Mouse (Mus musculus) B cell, adult (primary cell): Measurements from ENCODE around the gene Olfr661. TPM values are rescaled to one million over a fixed set of nuclear protein-coding genes. Genes with fewer than 3 reads are reported as not detected.

Source experiments
- total RNA-seq: library from RNA; stranded (reverse); gene quantifications from 4 replicates; pipeline ENCODE4 v1.2.4, GENCODE M21; 2023; ENCODE audit not compliant: inconsistent age

Gene Olfr661
- not detected in 4 replicates for total RNA-seq

DNA sequence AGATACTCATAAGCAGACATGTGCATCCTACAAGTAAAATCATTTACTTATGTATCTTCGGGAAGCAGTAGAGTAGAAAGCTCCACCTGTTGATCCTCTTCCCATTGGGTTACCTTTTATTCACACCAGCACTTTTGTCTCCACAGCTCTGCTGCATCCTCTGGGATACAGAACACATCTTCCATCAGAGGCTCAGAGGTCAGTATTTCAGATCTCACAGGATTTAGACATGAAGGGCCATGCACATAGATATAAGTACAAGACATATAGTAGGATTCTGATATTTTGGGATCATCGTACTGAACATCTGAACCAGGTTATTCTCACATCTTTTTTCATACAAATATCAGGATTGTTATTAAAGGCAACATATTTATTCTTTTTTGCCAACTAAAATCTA, at the start of gene Olfr661:
Gene Olfr661 (plus strand): TSS at position 301 of the 400 bp plus-strand sequence.

DNA sequence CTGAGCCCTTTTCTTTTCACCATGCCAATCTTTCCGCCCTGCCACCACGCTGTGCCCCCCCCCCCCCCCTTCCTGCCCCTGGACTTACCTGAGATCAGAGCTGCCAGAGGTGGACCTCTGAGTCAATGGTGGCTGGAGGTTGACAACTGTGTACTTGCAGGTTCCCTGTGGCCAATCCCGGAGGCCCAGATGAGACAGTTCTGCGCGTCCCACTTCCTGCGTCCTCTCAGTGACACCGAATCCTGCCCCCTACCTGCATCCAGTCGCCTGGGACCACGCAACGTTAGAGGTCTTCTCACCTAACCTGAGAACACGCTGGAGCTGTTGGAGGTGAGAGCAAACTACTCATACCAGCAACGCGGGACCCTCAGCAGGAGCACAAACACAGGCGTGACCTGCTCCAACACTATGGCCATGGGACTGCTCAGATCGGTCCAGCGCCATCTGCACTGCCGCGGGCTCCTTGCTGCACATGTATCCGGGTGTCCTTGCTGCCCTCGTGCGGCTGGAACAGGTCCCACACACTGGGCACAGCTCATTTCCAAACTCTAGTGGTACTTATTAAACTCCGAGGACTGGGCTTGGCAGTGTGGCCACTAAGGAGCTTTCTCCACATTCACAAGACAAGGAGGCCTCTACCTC, 39.3 kb upstream of the Olfr661 start, which contains the start of gene Olfr658:
Gene Olfr658 (minus strand): TSS at position 465 of the 642 bp plus-strand sequence.

DNA sequence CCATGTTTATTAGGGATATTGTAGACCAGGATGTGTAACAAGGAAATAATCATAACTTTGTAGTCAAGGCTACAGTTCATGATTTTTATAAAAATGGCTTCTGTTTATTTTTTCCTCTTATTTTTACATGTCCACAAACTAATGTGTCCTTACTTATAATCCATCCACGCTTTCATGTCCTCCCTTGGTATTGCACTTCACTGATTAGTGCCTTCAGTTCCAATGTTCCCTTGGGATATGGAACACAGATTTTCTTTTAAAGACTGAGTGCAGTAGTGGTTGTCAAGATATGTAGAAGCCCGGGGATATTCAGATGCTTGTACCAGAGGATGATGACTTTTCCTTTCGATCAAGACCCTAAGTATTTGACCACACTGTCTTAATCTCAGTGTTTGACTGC, 19.8 kb upstream of the Olfr661 start, which contains the start of gene Olfr659:
Gene Olfr659 (plus strand): TSS at position 301 of the 400 bp plus-strand sequence.

Other genes with a start within 250 kb of the Olfr661 start
- 68.2 to 107 TPM (median 83.3 TPM) in 4 replicates for gene Trim30a, start 221.3 kb upstream of the Olfr661 start, total RNA-seq
- gene Trim30d, start 178.7 kb upstream of the Olfr661 start, total RNA-seq, result 18.8 to 29.2 TPM (median 19.9 TPM) in 4 replicates
- not detected in 4 replicates for gene Olfr651, start 136.4 kb upstream of the Olfr661 start, total RNA-seq
- gene Olfr652, start 125.6 kb upstream of the Olfr661 start, total RNA-seq, result not detected in 4 replicates
- gene Olfr653, start 109.2 kb upstream of the Olfr661 start, total RNA-seq, result not detected in 4 replicates
- gene Olfr654, start 99.5 kb upstream of the Olfr661 start, total RNA-seq, result not detected in 4 replicates
- 0.39 to 0.64 TPM in 2 of 4 replicates, not detected in the others for gene Olfr655, start 84.7 kb upstream of the Olfr661 start, total RNA-seq
- gene Olfr656, start 72.5 kb upstream of the Olfr661 start, total RNA-seq, result not detected in 4 replicates
- gene Olfr657, start 61.7 kb upstream of the Olfr661 start, total RNA-seq, result not detected in 4 replicates
- not detected in 4 replicates for gene Olfr658, start 39.2 kb upstream of the Olfr661 start, total RNA-seq
- not detected in 4 replicates for gene Olfr659, start 19.7 kb upstream of the Olfr661 start, total RNA-seq
- not detected in 4 replicates for gene Usp17le, start 91.0 kb downstream of the Olfr661 start, total RNA-seq
- gene Usp17lb, start 156.1 kb downstream of the Olfr661 start, total RNA-seq, result not detected in 4 replicates
- not detected in 4 replicates for gene Usp17la, start 170.5 kb downstream of the Olfr661 start, total RNA-seq
- not detected in 4 replicates for gene Olfr665, start 191.5 kb downstream of the Olfr661 start, total RNA-seq
- not detected in 4 replicates for gene Olfr666, start 209.5 kb downstream of the Olfr661 start, total RNA-seq
- gene Olfr667, start 235.0 kb downstream of the Olfr661 start, total RNA-seq, result not detected in 4 replicates
- not detected in 4 replicates for gene Olfr668, start 241.6 kb downstream of the Olfr661 start, total RNA-seq
- not detected in 4 replicates for gene Olfr669, start 247.7 kb downstream of the Olfr661 start, total RNA-seq